Mouse (Mus musculus): Measurements from ENCODE around the gene Pi16. TPM values are rescaled to one million over a fixed set of nuclear protein-coding genes. Genes with fewer than 3 reads are reported as not detected.

Pi16 gene
- polyA plus RNA-seq, 1 experiment from 2014 or later: 4.4 TPM

DNA sequence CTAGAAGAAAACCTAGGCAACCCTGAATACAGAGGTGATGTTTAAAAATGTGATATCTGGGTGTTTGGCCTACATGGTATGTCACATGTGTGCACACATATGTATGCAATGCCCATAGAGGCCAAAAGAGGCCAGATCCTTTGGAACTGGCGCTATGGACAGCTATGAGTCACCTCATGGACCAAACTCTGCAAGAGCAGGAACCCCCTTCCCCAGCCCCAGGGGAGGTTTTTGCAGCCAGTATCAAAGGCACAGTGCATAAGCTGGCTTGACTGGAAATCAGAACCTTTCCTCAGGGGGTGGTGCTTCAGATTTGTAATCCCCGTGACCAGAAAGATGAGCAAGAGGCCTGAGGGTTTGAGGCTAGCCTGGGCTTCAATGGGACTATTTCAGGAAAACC is 5.4 kb upstream of the Pi16 start:
- H3K27me3 ChIP-seq (ENCODE audit: control insufficient read depth, insufficient read depth, low read depth, low read length): no peaks in the 10 kb centered on the region

DNA sequence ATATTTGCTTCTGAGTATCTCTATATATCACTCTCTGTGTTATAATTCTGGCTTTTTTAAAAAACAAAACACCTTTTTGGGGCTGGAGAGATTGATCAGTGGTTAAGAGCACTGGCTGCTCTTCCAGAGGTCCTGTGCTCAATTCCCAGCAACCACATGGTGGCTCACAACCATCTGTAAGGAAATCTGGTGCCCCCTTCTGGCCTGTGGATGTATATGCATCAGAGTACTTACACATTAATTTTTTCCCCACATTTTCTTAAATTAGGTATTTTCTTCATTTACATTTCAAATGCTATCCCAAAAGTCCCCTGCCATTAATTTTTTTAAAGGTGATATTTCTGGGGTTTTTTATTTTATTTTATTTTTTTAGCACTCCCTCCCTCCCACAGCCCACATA is 4.2 kb upstream of the Pi16 start:
- Histone ChIP-seq H3K36me3 (ENCODE audit: control insufficient read depth, insufficient read depth, low read length) (no peaks in the 10 kb centered on the region), H3K4me2 (ENCODE audit: low read length) (no peak overlapping the region), H3K4me1 (ENCODE audit: control insufficient read depth, insufficient read depth, low read length) (no peaks in the 10 kb centered on the region), H3K9me3 (replicated peaks; ENCODE audit: control insufficient read depth, low read length, poor library complexity, severe bottlenecking) (no peaks in the 10 kb centered on the region), H3K27ac (ENCODE audit: low read length) (no peak overlapping the region), H3K4me3 (ENCODE audit: low read depth, low read length) (no peak overlapping the region), H3K27me3 (ENCODE audit: control insufficient read depth, insufficient read depth, low read depth, low read length) (no peaks in the 10 kb centered on the region), H3K9ac (ENCODE audit: low read depth, low read length) (no peak overlapping the region)
- no peak for ATAC-seq

More for the DNA sequence above, 5.4 kb upstream of the Pi16 start:
- Histone ChIP-seq H3K4me1 (ENCODE audit: control insufficient read depth, insufficient read depth, low read length) (no peaks in the 10 kb centered on the region), H3K27ac (ENCODE audit: low read length) (no peak overlapping the region), H3K4me2 (ENCODE audit: low read length) (no peak overlapping the region), H3K4me3 (ENCODE audit: low read depth, low read length) (no peak overlapping the region), H3K9me3 (replicated peaks; ENCODE audit: control insufficient read depth, low read length, poor library complexity, severe bottlenecking) (no peaks in the 10 kb centered on the region), H3K9ac (ENCODE audit: low read depth, low read length) (no peak overlapping the region), H3K36me3 (ENCODE audit: control insufficient read depth, insufficient read depth, low read length) (no peaks in the 10 kb centered on the region)
- no peak for ATAC-seq
- 90% methylated on average over 2 of the region's 2 CpGs for WGBS

DNA sequence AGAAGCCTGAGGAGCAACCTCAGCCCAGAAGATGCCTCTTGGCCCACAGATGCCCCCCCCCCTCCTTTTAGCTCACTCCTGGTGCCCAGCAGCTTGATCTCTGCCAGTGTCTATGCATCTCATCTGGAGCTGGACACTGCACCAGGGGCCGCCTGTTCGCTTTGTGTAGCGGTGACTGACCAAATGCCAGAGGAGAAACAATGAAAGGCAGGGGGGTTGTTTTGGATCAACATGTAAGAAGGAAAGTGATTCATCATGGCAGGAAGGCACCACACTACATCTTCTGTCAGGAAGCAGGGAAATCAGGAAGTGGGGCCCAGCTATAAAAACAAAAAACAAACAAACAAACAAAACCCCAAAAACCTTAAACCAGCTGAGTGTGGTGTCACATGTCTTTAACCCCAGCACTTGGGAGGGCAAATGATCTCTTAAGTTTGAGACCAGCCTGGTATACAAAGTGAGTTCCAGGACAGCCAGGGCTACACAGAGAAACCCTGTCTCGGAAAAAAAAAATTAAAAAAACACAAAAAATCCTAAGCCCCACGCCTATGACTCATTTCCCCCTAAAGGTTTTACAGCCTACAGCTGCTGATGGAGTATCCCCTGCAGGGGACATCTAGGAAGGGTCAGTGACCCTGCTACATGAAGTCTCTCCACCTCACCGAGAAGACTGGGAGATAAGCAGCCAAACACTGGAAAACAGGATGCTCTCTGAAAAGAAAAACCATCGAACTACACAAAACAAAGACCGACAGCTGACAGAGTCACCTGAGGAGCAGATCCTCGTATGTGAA is 1.6 kb upstream of the Pi16 start:
- Histone ChIP-seq H3K9ac (ENCODE audit: low read depth, low read length) (no peak overlapping the region), H3K27ac (ENCODE audit: low read length) (no peak overlapping the region), H3K9me3 (replicated peaks; ENCODE audit: control insufficient read depth, low read length, poor library complexity, severe bottlenecking) (no peaks in the 10 kb centered on the region), H3K27me3 (ENCODE audit: control insufficient read depth, insufficient read depth, low read depth, low read length) (no peaks in the 10 kb centered on the region), H3K4me1 (ENCODE audit: control insufficient read depth, insufficient read depth, low read length) (0 out of 2 replicates have a peak, but pooled peaks cover 2% of the 10 kb centered on the region), H3K36me3 (ENCODE audit: control insufficient read depth, insufficient read depth, low read length) (no peaks in the 10 kb centered on the region), H3K4me3 (ENCODE audit: low read depth, low read length) (no peak overlapping the region), H3K4me2 (ENCODE audit: low read length) (no peak overlapping the region)
- ATAC-seq: no peak
- 42% methylated on average over 9 of the region's 9 CpGs for WGBS

DNA sequence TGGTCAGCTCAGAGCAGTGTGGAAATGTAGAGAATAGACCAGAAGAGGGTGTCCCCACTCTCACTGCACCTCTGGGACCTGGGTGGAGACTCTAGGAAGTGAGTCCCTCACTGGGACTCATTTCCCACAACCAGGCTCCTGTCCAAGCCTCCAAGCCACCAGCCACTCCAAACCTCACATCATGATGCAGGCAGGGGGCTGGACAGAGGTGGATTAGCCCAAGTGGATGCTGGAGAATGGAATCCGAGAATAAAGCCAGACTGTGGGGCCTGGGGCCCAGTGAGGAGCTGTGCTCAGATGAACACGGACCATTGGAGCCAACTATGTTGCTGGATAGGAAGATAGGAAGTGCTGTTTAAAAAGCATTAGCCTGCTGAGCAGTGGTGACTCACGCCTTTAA is 589 bp upstream of the Pi16 start:
- no peaks in the 10 kb centered on the region for H3K9me3 ChIP-seq (replicated peaks; ENCODE audit: control insufficient read depth, low read length, poor library complexity, severe bottlenecking)
- 51% methylated on average over 3 of the region's 3 CpGs for WGBS

GRCm38 (mm10) chr17:29318731-29319250 is 1.3 kb downstream of the Pi16 start:
- no peak overlapping the region for H3K9ac ChIP-seq (ENCODE audit: low read depth, low read length)

More for the DNA sequence above, 589 bp upstream of the Pi16 start:
- no peak for ATAC-seq
- Histone ChIP-seq H3K4me3 (ENCODE audit: low read depth, low read length) (no peak overlapping the region), H3K36me3 (ENCODE audit: control insufficient read depth, insufficient read depth, low read length) (no peaks in the 10 kb centered on the region), H3K4me2 (ENCODE audit: low read length) (no peak overlapping the region), H3K9ac (ENCODE audit: low read depth, low read length) (no peak overlapping the region), H3K27me3 (ENCODE audit: control insufficient read depth, insufficient read depth, low read depth, low read length) (peaks cover 2% of the 10 kb centered on the region), H3K27ac (ENCODE audit: low read length) (no peak overlapping the region), H3K4me1 (ENCODE audit: control insufficient read depth, insufficient read depth, low read length) (peaks cover 2% of the 10 kb centered on the region; the same call in 1 of the 2 replicates)

GRCm38 (mm10) chr17:29319476-29319875 is 2.0 kb downstream of the Pi16 start:
- no peaks in the 10 kb centered on the region for H3K36me3 ChIP-seq (ENCODE audit: control insufficient read depth, insufficient read depth, low read length)
- H3K9ac ChIP-seq (ENCODE audit: low read depth, low read length): no peak overlapping the region
- no peaks in the 10 kb centered on the region for H3K9me3 ChIP-seq (replicated peaks; ENCODE audit: control insufficient read depth, low read length, poor library complexity, severe bottlenecking)
- 0 out of 2 replicates have a peak, but pooled peaks have one; percentile 19 for ATAC-seq
- H3K4me2 ChIP-seq (ENCODE audit: low read length): no peak overlapping the region
- WGBS: 89% methylated on average over 7 of the region's 7 CpGs
- H3K4me3 ChIP-seq (ENCODE audit: low read depth, low read length): no peak overlapping the region
- peaks cover 8% of the 10 kb centered on the region for H3K27me3 ChIP-seq (ENCODE audit: control insufficient read depth, insufficient read depth, low read depth, low read length)
- H3K4me1 ChIP-seq (ENCODE audit: control insufficient read depth, insufficient read depth, low read length): peaks cover 2% of the 10 kb centered on the region; the same call in 1 of the 2 replicates
- H3K27ac ChIP-seq (ENCODE audit: low read length): no peak overlapping the region

More at GRCm38 (mm10) chr17:29318731-29319250, 1.3 kb downstream of the Pi16 start:
- H3K9me3 ChIP-seq (replicated peaks; ENCODE audit: control insufficient read depth, low read length, poor library complexity, severe bottlenecking): no peaks in the 10 kb centered on the region
- no peak overlapping the region for H3K4me2 ChIP-seq (ENCODE audit: low read length)
- H3K27ac ChIP-seq (ENCODE audit: low read length): no peak overlapping the region
- no peaks in the 10 kb centered on the region for H3K36me3 ChIP-seq (ENCODE audit: control insufficient read depth, insufficient read depth, low read length)
- no peak for ATAC-seq
- no peak overlapping the region for H3K4me3 ChIP-seq (ENCODE audit: low read depth, low read length)
- peaks cover 8% of the 10 kb centered on the region for H3K27me3 ChIP-seq (ENCODE audit: control insufficient read depth, insufficient read depth, low read depth, low read length)
- WGBS: 48% methylated on average over 6 of the region's 6 CpGs
- H3K4me1 ChIP-seq (ENCODE audit: control insufficient read depth, insufficient read depth, low read length): peaks cover 2% of the 10 kb centered on the region; the same call in 1 of the 2 replicates

- WGBS: 71% methylated on average over 8 of the region's 8 CpGs
Measured at GRCm38 (mm10) chr17:29319881-29320639, 2.6 kb downstream of the Pi16 start.

DNA sequence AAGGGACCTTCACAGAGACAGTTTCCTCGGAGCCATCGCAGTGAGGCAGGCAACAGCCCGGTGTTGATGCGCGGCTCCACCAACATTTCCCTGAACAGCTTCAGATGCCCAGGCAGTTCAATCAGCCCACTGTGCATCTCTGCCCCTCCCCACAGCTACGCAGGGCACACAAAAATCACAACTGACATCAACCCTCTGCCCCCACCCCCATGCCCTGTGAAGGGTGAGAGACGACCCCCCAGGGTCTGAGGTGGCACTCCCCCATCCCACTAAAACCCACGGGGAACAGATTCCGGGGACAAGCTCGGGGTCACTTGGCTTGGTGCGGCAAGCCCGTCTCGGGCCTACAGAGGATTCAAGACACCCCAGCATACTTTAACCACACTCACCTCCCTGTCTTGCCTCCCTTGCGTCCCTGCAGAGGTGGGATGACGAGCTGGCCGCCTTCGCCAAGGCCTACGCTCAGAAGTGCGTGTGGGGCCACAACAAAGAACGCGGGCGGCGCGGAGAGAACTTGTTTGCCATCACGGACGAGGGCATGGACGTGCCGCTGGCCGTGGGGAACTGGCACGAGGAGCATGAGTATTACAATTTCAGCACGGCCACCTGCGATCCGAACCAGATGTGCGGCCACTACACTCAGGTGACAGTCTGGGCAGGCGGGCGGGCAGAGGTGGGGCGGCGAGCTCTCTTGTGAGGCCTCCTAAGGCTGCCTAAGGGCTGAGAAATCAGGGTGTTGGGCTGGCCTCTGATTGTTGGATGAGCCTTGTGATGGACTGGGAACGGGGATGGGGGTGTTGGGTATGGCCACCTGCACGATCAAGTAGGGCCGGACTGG is 4.5 kb downstream of the Pi16 start:
- WGBS: 22% methylated on average over 41 of the region's 41 CpGs

More at GRCm38 (mm10) chr17:29319881-29320639, 2.6 kb downstream of the Pi16 start:
- Histone ChIP-seq H3K36me3 (ENCODE audit: control insufficient read depth, insufficient read depth, low read length) (no peaks in the 10 kb centered on the region), H3K27ac (ENCODE audit: low read length) (no peak overlapping the region), H3K9ac (ENCODE audit: low read depth, low read length) (peak overlapping the region; percentile 7; the same call in 1 of the 2 replicates), H3K4me2 (ENCODE audit: low read length) (no peak overlapping the region), H3K4me1 (ENCODE audit: control insufficient read depth, insufficient read depth, low read length) (peaks cover 2% of the 10 kb centered on the region; the same call in 1 of the 2 replicates), H3K9me3 (replicated peaks; ENCODE audit: control insufficient read depth, low read length, poor library complexity, severe bottlenecking) (no peaks in the 10 kb centered on the region), H3K4me3 (ENCODE audit: low read depth, low read length) (no peak overlapping the region), H3K27me3 (ENCODE audit: control insufficient read depth, insufficient read depth, low read depth, low read length) (peaks cover 8% of the 10 kb centered on the region)
- 0 out of 2 replicates have a peak, but pooled peaks have one; percentile 6 for ATAC-seq

More for the DNA sequence above, 4.5 kb downstream of the Pi16 start:
- H3K27me3 ChIP-seq (ENCODE audit: control insufficient read depth, insufficient read depth, low read depth, low read length): peaks cover 8% of the 10 kb centered on the region
- no peak overlapping the region for H3K4me3 ChIP-seq (ENCODE audit: low read depth, low read length)
- H3K4me2 ChIP-seq (ENCODE audit: low read length): no peak overlapping the region
- H3K9me3 ChIP-seq (replicated peaks; ENCODE audit: control insufficient read depth, low read length, poor library complexity, severe bottlenecking): no peaks in the 10 kb centered on the region
- H3K9ac ChIP-seq (ENCODE audit: low read depth, low read length): no peak overlapping the region
- peaks cover 17% of the 10 kb centered on the region for H3K4me1 ChIP-seq (ENCODE audit: control insufficient read depth, insufficient read depth, low read length)
- no peak overlapping the region for H3K27ac ChIP-seq (ENCODE audit: low read length)
- H3K36me3 ChIP-seq (ENCODE audit: control insufficient read depth, insufficient read depth, low read length): no peaks in the 10 kb centered on the region
- ATAC-seq: no peak

Data from midbrain, embryonic 16.5 days (tissue).